17 mouse cellular contexts compared by ENCODE assay signal in genomic region chr4:128641766-128642717, GRCm38 (mm10). TPM values are rescaled to one million over a fixed set of nuclear protein-coding genes. Genes with fewer than 3 reads are reported as not detected.
A peak's percentile ranks its signal among the peaks of the same experiment; 100 is the strongest.
DNase-seq lines count a peak whose midpoint lies in the region; ATAC-seq lines count a peak whose summit lies in the region.
"Had no signal": no experiment of that assay in that cellular context is flagged by ENCODE, and none has a peak within 500 bp of the region (broad histone marks: within the 10 kb centered on the region; RNA-seq: fewer than 3 reads in every experiment).

No protein-coding gene starts in this region.

- no peak for ATAC-seq in heart, embryonic 11.5 days (replicated peaks; ENCODE audit: insufficient number of reproducible peaks, low FRiP score, low TSS enrichment)
- no peak for ATAC-seq in intestine, embryonic 14.5 days (replicated peaks; ENCODE audit: low FRiP score, low TSS enrichment, low read depth)
- no peak for ATAC-seq in neural tube, embryonic 13.5 days (ENCODE audit: low read depth)
- ATAC-seq: forebrain, embryonic 14.5 days had no signal

- no peaks in the 10 kb centered on the region for H3K36me3 ChIP-seq in heart, embryonic 11.5 days (ENCODE audit: control insufficient read depth, insufficient read depth, low read length)
- H3K36me3 ChIP-seq in intestine, embryonic 14.5 days (ENCODE audit: control insufficient read depth, insufficient read depth, low read length) = no peaks in the 10 kb centered on the region
- no peaks in the 10 kb centered on the region for H3K36me3 ChIP-seq in neural tube, embryonic 13.5 days
- H3K36me3 ChIP-seq: embryonic facial prominence, embryonic 15.5 days; limb, embryonic 13.5 days; midbrain, embryonic 12.5 days had no signal

- no peak overlapping the region for H3K4me3 ChIP-seq in heart, embryonic 11.5 days (ENCODE audit: low read depth, low read length)
- no peak overlapping the region for H3K4me3 ChIP-seq in intestine, embryonic 14.5 days (ENCODE audit: low read depth, low read length)
- H3K4me3 ChIP-seq in neural tube, embryonic 13.5 days = no peak overlapping the region
- H3K4me3 ChIP-seq: embryonic facial prominence, embryonic 15.5 days; limb, embryonic 13.5 days; midbrain, embryonic 12.5 days had no signal

- DNase-seq in heart, adult 11 months = no peak
- DNase-seq in lung, postnatal 4 days = peak; percentile 12 to 31
- DNase-seq in lung, postnatal 25 days (ENCODE audit: low spot score) = no peak
- DNase-seq in intestine, embryonic 14.5 days (ENCODE audit: low spot score) = peak; percentile 62
- no peak for DNase-seq in urinary bladder, adult 18-20 months (ENCODE audit: low spot score in 2 of 2)
- no peak for DNase-seq in gastrocnemius, postnatal 36 days
- DNase-seq: adrenal gland, postnatal 25 days; cerebellum, postnatal 14 days; kidney, postnatal 25 days; lung, adult 18-20 months had no signal

- no peaks in the 10 kb centered on the region for H3K9me3 ChIP-seq in heart, embryonic 11.5 days (replicated peaks; ENCODE audit: control insufficient read depth, low read length)
- no peaks in the 10 kb centered on the region for H3K9me3 ChIP-seq in intestine, embryonic 14.5 days (ENCODE audit: control insufficient read depth, low read length)
- H3K9me3 ChIP-seq in neural tube, embryonic 13.5 days = no peaks in the 10 kb centered on the region
- H3K9me3 ChIP-seq: embryonic facial prominence, embryonic 15.5 days; limb, embryonic 13.5 days; midbrain, embryonic 12.5 days had no signal

- H3K9ac ChIP-seq in heart, embryonic 11.5 days (ENCODE audit: low read depth, low read length) = no peak overlapping the region
- H3K9ac ChIP-seq in intestine, embryonic 14.5 days (ENCODE audit: low read length) = no peak overlapping the region
- no peak overlapping the region for H3K9ac ChIP-seq in neural tube, embryonic 13.5 days
- H3K9ac ChIP-seq: embryonic facial prominence, embryonic 15.5 days; limb, embryonic 13.5 days; midbrain, embryonic 12.5 days had no signal

- H3K4me2 ChIP-seq in heart, embryonic 11.5 days = no peak overlapping the region
- no peak overlapping the region for H3K4me2 ChIP-seq in intestine, embryonic 14.5 days (ENCODE audit: low read length)
- no peak overlapping the region for H3K4me2 ChIP-seq in neural tube, embryonic 13.5 days
- H3K4me2 ChIP-seq: embryonic facial prominence, embryonic 15.5 days; limb, embryonic 13.5 days; midbrain, embryonic 12.5 days had no signal

- no peaks in the 10 kb centered on the region for H3K27me3 ChIP-seq in heart, embryonic 11.5 days (ENCODE audit: control insufficient read depth, insufficient read depth, low read length)
- no peaks in the 10 kb centered on the region for H3K27me3 ChIP-seq in intestine, embryonic 14.5 days (replicated peaks; ENCODE audit: control insufficient read depth, insufficient read depth, low read length)
- no peaks in the 10 kb centered on the region for H3K27me3 ChIP-seq in neural tube, embryonic 13.5 days
- H3K27me3 ChIP-seq: embryonic facial prominence, embryonic 15.5 days; limb, embryonic 13.5 days; midbrain, embryonic 12.5 days had no signal

- 31% methylated on average over 23 of the region's 23 CpGs for WGBS in heart, embryonic 11.5 days (ENCODE audit: insufficient replicate concordance)
- WGBS in intestine, embryonic 14.5 days = 22% methylated on average over 23 of the region's 23 CpGs
- WGBS in neural tube, embryonic 13.5 days = 24% methylated on average over 23 of the region's 23 CpGs

- peaks cover 25% of the 10 kb centered on the region for H3K4me1 ChIP-seq in heart, embryonic 11.5 days (ENCODE audit: control insufficient read depth, insufficient read depth, low read length)
- H3K4me1 ChIP-seq in intestine, embryonic 14.5 days (replicated peaks; ENCODE audit: control insufficient read depth, insufficient read depth, low read length) = peaks cover 46% of the 10 kb centered on the region
- H3K4me1 ChIP-seq in neural tube, embryonic 13.5 days (replicated peaks) = peaks cover 28% of the 10 kb centered on the region

- H3K27ac ChIP-seq in heart, embryonic 11.5 days (ENCODE audit: low read depth, low read length) = peak overlapping the region; percentile 41; the same call in 1 of the 2 replicates
- peak overlapping the region; percentile 27; the same call in 1 of the 2 replicates for H3K27ac ChIP-seq in intestine, embryonic 14.5 days (ENCODE audit: low read depth)
- H3K27ac ChIP-seq in neural tube, embryonic 13.5 days (replicated peaks) = 0 out of 2 replicates have a peak overlapping the region, but pooled peaks have one; percentile 55
- H3K27ac ChIP-seq: embryonic facial prominence, embryonic 15.5 days; limb, embryonic 13.5 days; midbrain, embryonic 12.5 days had no signal

- intact Hi-C loops in gastrocnemius, postnatal 36 days (cut with DNase I) = no loop called here

RNA-seq across cellular contexts. Expression of gene Phc2, which starts 12.5 kb away (rescaled TPM):
- 30.8 and 31.7 TPM in 2 replicates for polyA plus RNA-seq in heart, embryonic 11.5 days (2014; fragmentation: Nextera tagmentation; extraction: Ambion mirVana)
- 22.4 and 27.1 TPM in 2 replicates for polyA plus RNA-seq in intestine, embryonic 14.5 days (2014; fragmentation: Nextera tagmentation; extraction: Ambion mirVana)
- 82.2 and 101 TPM in 2 replicates for polyA plus RNA-seq in neural tube, embryonic 13.5 days (2015; fragmentation: Nextera tagmentation; extraction: Ambion mirVana)
- total RNA-seq in gastrocnemius, postnatal 36 days (2021) = 10 to 100 TPM; 15.5 to 17.8 TPM

RNA-seq across cellular contexts. Expression of gene Tlr12, which starts 23.6 kb away (rescaled TPM):
- polyA plus RNA-seq in heart, embryonic 11.5 days (2014; fragmentation: Nextera tagmentation; extraction: Ambion mirVana) = 0.07 and 0.29 TPM in 2 replicates
- 0.65 and 1.2 TPM in 2 replicates for polyA plus RNA-seq in intestine, embryonic 14.5 days (2014; fragmentation: Nextera tagmentation; extraction: Ambion mirVana)
- 1.7 and 2.0 TPM in 2 replicates for polyA plus RNA-seq in neural tube, embryonic 13.5 days (2015; fragmentation: Nextera tagmentation; extraction: Ambion mirVana)
- under 1 TPM in 1 of 2 experiments, not detected in 1; 0.71 TPM for total RNA-seq in gastrocnemius, postnatal 36 days (2021)
- total RNA-seq: gastrocnemius, adult 18-20 months had no signal

RNA-seq across cellular contexts. Expression of gene Zscan20, which starts 32.1 kb away (rescaled TPM):
- polyA plus RNA-seq in heart, embryonic 11.5 days (2014; fragmentation: Nextera tagmentation; extraction: Ambion mirVana) = 2.6 TPM in 2 replicates
- polyA plus RNA-seq in intestine, embryonic 14.5 days (2014; fragmentation: Nextera tagmentation; extraction: Ambion mirVana) = 3.2 and 3.3 TPM in 2 replicates
- 4.1 and 4.6 TPM in 2 replicates for polyA plus RNA-seq in neural tube, embryonic 13.5 days (2015; fragmentation: Nextera tagmentation; extraction: Ambion mirVana)
- 1 to 10 TPM; 1.7 to 3.0 TPM for total RNA-seq in gastrocnemius, postnatal 36 days (2021)

Comparison
In these comparisons a context has a peak if more than half of its experiments do, and no peak if none do; other contexts are left out.
1. DNase-seq: peak in lung, postnatal 4 days (2 of 2) and intestine, embryonic 14.5 days (single experiment); none in heart, adult 11 months (single experiment), lung, postnatal 25 days (single experiment), urinary bladder, adult 18-20 months (0 of 2) and gastrocnemius, postnatal 36 days (0 of 2).
2. Peak in every context shown above with its lines, with median percentiles within 50 percentile points of each other: H3K27ac ChIP-seq.